7 mouse cellular contexts compared by ENCODE assay signal in genomic region chr4:132545851-132546250, GRCm38 (mm10). TPM values are rescaled to one million over a fixed set of nuclear protein-coding genes. Genes with fewer than 3 reads are reported as not detected.
DNase-seq lines count a peak whose midpoint lies in the region; ATAC-seq and TF ChIP-seq lines count a peak whose summit lies in the region.

No protein-coding gene starts in this region.

- TF ChIP-seq CTCF in brain, embryonic 14.5 days (IDR thresholded peaks at IDR 0.05; ENCODE audit: borderline replicate concordance, extremely low read depth, insufficient read depth, insufficient read length): peak; percentile 68; the same call in 1 of the 2 replicates

- peaks cover 98% of the 10 kb centered on the region for H3K36me3 ChIP-seq in liver, embryonic 13.5 days

- no peak overlapping the region for H3K9ac ChIP-seq in liver, embryonic 13.5 days

- peak; percentile 77 for ATAC-seq in liver, embryonic 13.5 days (ENCODE audit: low read depth)

- H3K27me3 ChIP-seq in liver, embryonic 13.5 days: no peaks in the 10 kb centered on the region

- peaks cover 6% of the 10 kb centered on the region; the same call in 1 of the 2 replicates for H3K4me1 ChIP-seq in liver, embryonic 13.5 days (replicated peaks)

- peak; percentile 84 for DNase-seq in 3T3-L1 (ENCODE audit: low read depth, low spot score)
- DNase-seq in CD4-positive, CD25-positive, alpha-beta regulatory T cell, adult 2 months (ENCODE audit: low read depth, low spot score): peak; percentile 84
- peak; percentile 77 for DNase-seq in brain, embryonic 14.5 days (ENCODE audit: low read depth)
- DNase-seq in frontal cortex, postnatal 25 days (ENCODE audit: low spot score in 2 of 2): peak; percentile 31 to 49
- peak; percentile 77 for DNase-seq in kidney, adult 18-20 months
- no peak for DNase-seq in liver, embryonic 13.5 days
- peak; percentile 60 for DNase-seq in right cerebral cortex, adult 18-20 months

- no peak overlapping the region for H3K4me3 ChIP-seq in liver, embryonic 13.5 days (replicated peaks)

- WGBS in liver, embryonic 13.5 days (ENCODE audit: insufficient replicate concordance): 38% methylated on average over 8 of the region's 8 CpGs

- no peaks in the 10 kb centered on the region for H3K9me3 ChIP-seq in liver, embryonic 13.5 days (replicated peaks)

- TF ChIP-seq POLR2A in brain, embryonic 14.5 days (IDR thresholded peaks at IDR 0.05; ENCODE audit: borderline replicate concordance, extremely low read depth, insufficient read depth, insufficient read length, poor library complexity, severe bottlenecking): no peak

- H3K4me2 ChIP-seq in liver, embryonic 13.5 days: no peak overlapping the region

- no peak overlapping the region; the same call in 1 of the 2 replicates for H3K27ac ChIP-seq in liver, embryonic 13.5 days

RNA-seq across cellular contexts. Expression of gene Dnajc8, which starts 10.5 kb away (rescaled TPM):
- 102 and 106 TPM in 2 replicates for polyA plus RNA-seq in brain, embryonic 14.5 days (2012; rRNA removed)
- 125 and 148 TPM in 2 replicates for polyA plus RNA-seq in liver, embryonic 13.5 days (2015; fragmentation: Nextera tagmentation; extraction: Ambion mirVana)

RNA-seq across cellular contexts. Expression of gene Atpif1, which starts 12.4 kb away (rescaled TPM):
- polyA plus RNA-seq in brain, embryonic 14.5 days (2012; rRNA removed): 799 and 900 TPM in 2 replicates
- polyA plus RNA-seq in liver, embryonic 13.5 days (2015; fragmentation: Nextera tagmentation; extraction: Ambion mirVana): 1,559 and 1,572 TPM in 2 replicates

RNA-seq across cellular contexts. Expression of gene Ptafr, which starts 18.0 kb away (rescaled TPM):
- 0.38 and 0.68 TPM in 2 replicates for polyA plus RNA-seq in brain, embryonic 14.5 days (2012; rRNA removed)
- polyA plus RNA-seq in liver, embryonic 13.5 days (2015; fragmentation: Nextera tagmentation; extraction: Ambion mirVana): 0.67 and 0.68 TPM in 2 replicates

RNA-seq across cellular contexts. Expression of gene Sesn2, which starts 35.5 kb away (rescaled TPM):
- polyA plus RNA-seq in brain, embryonic 14.5 days (2012; rRNA removed): 5.1 and 6.1 TPM in 2 replicates
- polyA plus RNA-seq in liver, embryonic 13.5 days (2015; fragmentation: Nextera tagmentation; extraction: Ambion mirVana): 7.0 TPM in 2 replicates
